Mouse (Mus musculus): ENCODE results near the gene Pctp. TPM values are rescaled to one million over a fixed set of nuclear protein-coding genes. Genes with fewer than 3 reads are reported as not detected.

The Pctp gene
- polyA plus RNA-seq, 1 experiment: 0.97 TPM

DNA sequence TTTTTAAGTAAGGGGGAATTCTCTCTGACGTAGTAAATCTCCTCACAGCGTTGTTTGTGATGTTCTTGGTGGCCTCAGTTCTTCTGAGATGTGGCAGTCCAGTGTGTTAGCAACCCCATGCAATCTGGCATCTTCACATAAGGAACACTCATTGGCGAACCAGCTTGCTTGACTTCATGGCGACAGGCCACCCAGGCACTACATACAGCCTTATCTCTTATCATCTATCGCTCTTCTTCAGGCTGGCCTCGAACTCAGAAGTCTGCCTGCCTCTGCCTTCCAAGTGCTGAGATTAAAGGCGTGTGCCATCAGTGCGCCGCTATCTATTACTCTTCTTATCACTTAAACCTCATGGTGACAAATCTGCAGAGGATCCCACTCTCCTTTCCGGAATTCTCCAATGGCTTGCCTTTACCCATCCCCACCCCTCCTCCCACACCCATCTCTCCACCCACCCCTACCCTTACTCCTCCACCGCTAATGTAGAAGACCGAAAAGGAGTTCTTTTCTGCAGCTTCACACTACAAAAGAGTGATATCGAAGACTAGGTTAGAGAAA, 27.2 kb upstream of the Pctp start, which contains the start of gene Tmem100:
TSS of gene Tmem100 (plus strand) at position 508 of the 558 bp plus-strand sequence.
- Histone ChIP-seq H3K4me1 (replicated peaks; ENCODE audit: control insufficient read depth, insufficient read depth, low read length) (peaks cover 7% of the 10 kb centered on the region), H3K27ac (ENCODE audit: control insufficient read depth, insufficient read depth, low read length) (no peak within 1 kb of the TSS), H3K36me3 (ENCODE audit: control insufficient read depth, insufficient read depth, low read length) (no peaks in the 10 kb centered on the region), H3K27me3 (ENCODE audit: control insufficient read depth, insufficient read depth, low read length) (peaks cover 2% of the 10 kb centered on the region; the same call in 1 of the 2 replicates), H3K4me3 (ENCODE audit: control insufficient read depth, insufficient read depth, low read length) (no peak within 1 kb of the TSS; the same call in 1 of the 2 replicates)
- no peak for DNase-seq
- TF ChIP-seq CTCF (IDR thresholded peaks at IDR 0.05; ENCODE audit: borderline replicate concordance, control insufficient read depth, extremely low read depth, insufficient read depth, low read length, poor library complexity): no peak
- 30% methylated on average over 13 of the region's 13 CpGs for WGBS

DNA sequence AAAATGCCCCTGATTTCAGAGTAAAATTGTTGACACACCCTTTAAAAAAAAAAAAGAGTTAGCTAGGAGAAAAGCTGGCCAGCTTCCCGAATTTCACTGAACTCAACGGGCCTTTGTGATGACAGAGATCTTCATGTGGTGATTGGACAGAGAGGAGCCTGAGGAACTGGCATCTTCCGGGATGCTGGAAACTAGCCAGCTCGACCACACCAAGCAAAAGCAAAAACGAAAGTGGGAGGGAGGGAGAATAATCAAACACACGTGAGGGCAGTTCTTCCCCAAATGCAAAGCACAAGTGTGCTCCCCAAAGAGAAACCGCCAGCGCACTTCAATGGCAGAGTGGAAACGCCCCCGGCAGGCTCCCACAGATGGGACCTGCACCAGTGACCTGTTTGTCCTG, 26.7 kb upstream of the Pctp start:
- DNase-seq: no peak
- TF ChIP-seq CTCF (IDR thresholded peaks at IDR 0.05; ENCODE audit: borderline replicate concordance, control insufficient read depth, extremely low read depth, insufficient read depth, low read length, poor library complexity) (no peak), POLR2A (IDR thresholded peaks at IDR 0.05; ENCODE audit: control insufficient read depth, extremely low read depth, insufficient read depth, low read length, poor library complexity) (no peak)
- H3K27me3 ChIP-seq (ENCODE audit: control insufficient read depth, insufficient read depth, low read length): peaks cover 2% of the 10 kb centered on the region; the same call in 1 of the 2 replicates
- peaks cover 7% of the 10 kb centered on the region for H3K4me1 ChIP-seq (replicated peaks; ENCODE audit: control insufficient read depth, insufficient read depth, low read length)
- no peak overlapping the region; the same call in 1 of the 2 replicates for H3K4me3 ChIP-seq (ENCODE audit: control insufficient read depth, insufficient read depth, low read length)
- H3K36me3 ChIP-seq (ENCODE audit: control insufficient read depth, insufficient read depth, low read length): no peaks in the 10 kb centered on the region
- WGBS: 4% methylated on average over 10 of the region's 10 CpGs
- H3K27ac ChIP-seq (ENCODE audit: control insufficient read depth, insufficient read depth, low read length): no peak overlapping the region

DNA sequence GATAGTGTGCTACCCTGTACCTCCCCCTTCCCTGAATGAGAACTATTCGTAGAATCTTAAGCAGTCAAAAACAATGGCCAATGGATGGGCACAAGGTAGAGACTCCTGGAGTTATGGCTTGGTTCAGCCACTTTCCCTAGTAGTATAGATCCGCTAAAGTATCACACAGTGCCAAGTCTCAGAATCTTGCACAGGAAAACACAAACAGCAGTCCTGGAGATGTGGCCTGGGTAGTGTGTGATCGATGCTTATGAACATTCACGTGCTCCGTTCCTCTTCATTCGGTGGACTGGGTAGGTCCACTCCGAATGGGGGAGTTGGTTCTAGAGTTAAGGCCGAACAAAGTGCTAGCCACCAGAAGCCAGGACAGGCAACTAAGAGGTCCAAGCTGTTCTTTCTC, 26.1 kb upstream of the Pctp start:
- WGBS: 96% methylated on average over 8 of the region's 8 CpGs
- no peak overlapping the region for H3K4me3 ChIP-seq (ENCODE audit: control insufficient read depth, insufficient read depth, low read length)
- peaks cover 7% of the 10 kb centered on the region for H3K4me1 ChIP-seq (replicated peaks; ENCODE audit: control insufficient read depth, insufficient read depth, low read length)
- no peaks in the 10 kb centered on the region for H3K36me3 ChIP-seq (ENCODE audit: control insufficient read depth, insufficient read depth, low read length)
- TF ChIP-seq CTCF (IDR thresholded peaks at IDR 0.05; ENCODE audit: borderline replicate concordance, control insufficient read depth, extremely low read depth, insufficient read depth, low read length, poor library complexity): no peak
- no peak for TF ChIP-seq POLR2A (IDR thresholded peaks at IDR 0.05; ENCODE audit: control insufficient read depth, extremely low read depth, insufficient read depth, low read length, poor library complexity)
- no peak for DNase-seq
- H3K27me3 ChIP-seq (ENCODE audit: control insufficient read depth, insufficient read depth, low read length): peaks cover 2% of the 10 kb centered on the region; the same call in 1 of the 2 replicates
- H3K27ac ChIP-seq (ENCODE audit: control insufficient read depth, insufficient read depth, low read length): no peak overlapping the region

DNA sequence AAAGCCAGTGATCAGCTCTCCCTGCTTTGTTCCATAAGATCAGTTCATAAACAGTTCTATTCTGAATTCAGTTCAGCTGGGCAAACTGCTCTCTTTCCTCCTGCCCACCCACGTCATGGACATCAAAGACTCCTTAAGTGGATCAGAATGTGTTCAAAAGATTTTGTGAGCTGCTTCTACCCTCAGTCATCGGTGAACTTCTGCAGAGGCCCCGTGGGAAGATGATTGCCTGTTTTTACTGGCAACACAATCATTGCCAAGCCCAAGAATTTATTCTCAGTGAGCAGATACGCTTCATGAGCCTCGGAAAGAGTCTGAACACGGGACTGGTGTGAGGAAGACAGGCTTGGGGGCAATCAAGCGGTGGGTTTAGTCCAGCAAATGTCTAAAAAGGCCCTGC, 24.5 kb upstream of the Pctp start:
- Histone ChIP-seq H3K27me3 (ENCODE audit: control insufficient read depth, insufficient read depth, low read length) (peaks cover 2% of the 10 kb centered on the region; the same call in 1 of the 2 replicates), H3K4me1 (replicated peaks; ENCODE audit: control insufficient read depth, insufficient read depth, low read length) (peaks cover 7% of the 10 kb centered on the region), H3K36me3 (ENCODE audit: control insufficient read depth, insufficient read depth, low read length) (no peaks in the 10 kb centered on the region), H3K27ac (ENCODE audit: control insufficient read depth, insufficient read depth, low read length) (no peak overlapping the region), H3K4me3 (ENCODE audit: control insufficient read depth, insufficient read depth, low read length) (no peak overlapping the region)
- DNase-seq: no peak
- no peak for TF ChIP-seq POLR2A (IDR thresholded peaks at IDR 0.05; ENCODE audit: control insufficient read depth, extremely low read depth, insufficient read depth, low read length, poor library complexity)
- TF ChIP-seq CTCF (IDR thresholded peaks at IDR 0.05; ENCODE audit: borderline replicate concordance, control insufficient read depth, extremely low read depth, insufficient read depth, low read length, poor library complexity): no peak
- WGBS: 75% methylated on average over 7 of the region's 7 CpGs

DNA sequence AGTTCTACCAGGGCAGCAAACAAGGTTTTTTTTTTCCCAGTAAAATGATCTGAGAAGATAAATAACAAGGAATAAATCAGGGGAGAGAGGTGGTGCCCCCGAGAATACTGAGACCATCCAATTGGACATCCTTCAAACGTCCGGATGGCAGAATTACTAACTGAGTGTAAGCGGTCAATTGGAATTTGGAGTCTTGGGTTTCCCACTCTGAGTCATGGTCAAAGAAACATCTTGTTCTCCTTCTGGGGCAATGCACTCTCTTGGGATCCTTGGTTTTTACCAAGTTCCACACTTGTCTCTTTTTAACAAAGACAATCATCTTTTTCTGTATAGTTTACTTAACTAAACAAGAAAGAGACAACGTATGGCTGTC, 24.1 kb upstream of the Pctp start:
- peaks cover 2% of the 10 kb centered on the region; the same call in 1 of the 2 replicates for H3K27me3 ChIP-seq (ENCODE audit: control insufficient read depth, insufficient read depth, low read length)
- no peak overlapping the region for H3K27ac ChIP-seq (ENCODE audit: control insufficient read depth, insufficient read depth, low read length)
- H3K4me1 ChIP-seq (replicated peaks; ENCODE audit: control insufficient read depth, insufficient read depth, low read length): peaks cover 7% of the 10 kb centered on the region
- no peak overlapping the region for H3K4me3 ChIP-seq (ENCODE audit: control insufficient read depth, insufficient read depth, low read length)
- TF ChIP-seq CTCF (IDR thresholded peaks at IDR 0.05; ENCODE audit: borderline replicate concordance, control insufficient read depth, extremely low read depth, insufficient read depth, low read length, poor library complexity) (no peak), POLR2A (IDR thresholded peaks at IDR 0.05; ENCODE audit: control insufficient read depth, extremely low read depth, insufficient read depth, low read length, poor library complexity) (no peak)
- no peak for DNase-seq
- WGBS: 86% methylated on average over 5 of the region's 5 CpGs
- no peaks in the 10 kb centered on the region for H3K36me3 ChIP-seq (ENCODE audit: control insufficient read depth, insufficient read depth, low read length)

DNA sequence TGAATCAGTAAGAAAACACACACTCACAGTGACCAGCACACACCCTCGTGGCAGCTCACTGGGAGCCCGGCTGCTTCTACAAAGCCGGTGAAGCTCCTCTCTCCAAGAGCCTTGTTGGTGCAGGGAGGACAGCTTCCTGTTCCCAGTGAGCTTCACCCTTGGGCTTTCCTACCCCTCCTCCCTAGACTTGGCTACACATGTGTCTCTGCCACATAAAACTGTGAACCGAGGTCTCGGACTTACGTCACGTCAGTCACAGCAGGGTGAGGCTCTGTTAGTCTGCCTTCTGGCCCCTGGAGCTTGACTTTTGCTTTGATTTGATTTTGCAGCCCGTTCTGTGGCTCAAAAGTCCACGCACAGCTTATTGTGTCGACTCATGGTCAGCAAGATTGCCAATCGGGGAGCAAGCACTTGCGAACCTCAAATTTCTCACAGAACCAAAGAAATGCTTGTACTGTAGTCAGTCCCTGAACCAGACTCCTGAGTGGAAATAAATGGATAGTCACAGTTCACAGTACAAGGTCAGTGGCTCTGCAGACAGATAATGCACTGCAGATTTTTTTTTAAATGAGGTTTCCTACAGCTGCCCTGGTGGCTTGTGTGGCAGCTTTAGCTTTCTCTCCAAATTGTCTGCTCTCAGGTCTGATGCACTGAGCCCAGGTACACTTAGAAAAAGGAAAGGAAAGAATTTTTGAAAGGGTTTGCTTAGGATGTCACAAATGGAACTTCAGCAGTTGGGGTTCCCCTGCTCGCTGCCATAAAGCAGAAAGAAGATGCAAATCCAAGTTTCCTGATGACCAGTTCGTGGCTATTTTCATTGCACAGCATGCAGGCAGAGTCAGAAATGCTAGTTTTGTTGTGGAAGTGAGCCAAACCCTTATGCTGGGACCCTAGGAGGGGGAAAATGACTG, 23.5 kb upstream of the Pctp start:
- no peaks in the 10 kb centered on the region for H3K36me3 ChIP-seq (ENCODE audit: control insufficient read depth, insufficient read depth, low read length)
- no peak for DNase-seq
- WGBS: 80% methylated on average over 14 of the region's 14 CpGs
- no peak overlapping the region for H3K27ac ChIP-seq (ENCODE audit: control insufficient read depth, insufficient read depth, low read length)
- no peak overlapping the region for H3K4me3 ChIP-seq (ENCODE audit: control insufficient read depth, insufficient read depth, low read length)
- TF ChIP-seq CTCF (IDR thresholded peaks at IDR 0.05; ENCODE audit: borderline replicate concordance, control insufficient read depth, extremely low read depth, insufficient read depth, low read length, poor library complexity) (no peak), POLR2A (IDR thresholded peaks at IDR 0.05; ENCODE audit: control insufficient read depth, extremely low read depth, insufficient read depth, low read length, poor library complexity) (no peak)
- peaks cover 7% of the 10 kb centered on the region for H3K4me1 ChIP-seq (replicated peaks; ENCODE audit: control insufficient read depth, insufficient read depth, low read length)
- peaks cover 2% of the 10 kb centered on the region; the same call in 1 of the 2 replicates for H3K27me3 ChIP-seq (ENCODE audit: control insufficient read depth, insufficient read depth, low read length)

Data from thymus, adult 2 months (tissue).